ENCODE assay signal across 8 mouse cellular contexts in genomic region chr12:11336845-11337244, GRCm38 (mm10).
DNase-seq lines count a peak whose midpoint lies in the region; ATAC-seq and TF ChIP-seq lines count a peak whose summit lies in the region.

No protein-coding gene starts in this region.

- H3K4me1 ChIP-seq in hindbrain, embryonic 14.5 days (replicated peaks; ENCODE audit: control insufficient read depth, insufficient read depth, low read length), result no peaks in the 10 kb centered on the region
- no peaks in the 10 kb centered on the region for H3K4me1 ChIP-seq in hindbrain, embryonic 10.5 days (replicated peaks)

- no peak for TF ChIP-seq POLR2A in brain, embryonic 14.5 days (IDR thresholded peaks at IDR 0.05; ENCODE audit: borderline replicate concordance, extremely low read depth, insufficient read depth, insufficient read length, poor library complexity, severe bottlenecking)

- H3K27me3 ChIP-seq in hindbrain, embryonic 14.5 days (ENCODE audit: control insufficient read depth, insufficient read depth, low read length), result no peaks in the 10 kb centered on the region
- H3K27me3 ChIP-seq in hindbrain, embryonic 10.5 days (ENCODE audit: insufficient read depth, poor library complexity, severe bottlenecking), result no peaks in the 10 kb centered on the region

- no peaks in the 10 kb centered on the region for H3K9me3 ChIP-seq in hindbrain, embryonic 14.5 days (ENCODE audit: control insufficient read depth, low read length)
- no peaks in the 10 kb centered on the region for H3K9me3 ChIP-seq in hindbrain, embryonic 10.5 days

- no peak overlapping the region for H3K4me3 ChIP-seq in hindbrain, embryonic 14.5 days (replicated peaks; ENCODE audit: low read length)
- H3K4me3 ChIP-seq in hindbrain, embryonic 10.5 days, result no peak overlapping the region

- no peak overlapping the region for H3K27ac ChIP-seq in hindbrain, embryonic 14.5 days
- H3K27ac ChIP-seq in hindbrain, embryonic 10.5 days, result no peak overlapping the region

- no peaks in the 10 kb centered on the region for H3K36me3 ChIP-seq in hindbrain, embryonic 14.5 days (replicated peaks; ENCODE audit: control insufficient read depth, insufficient read depth)
- no peaks in the 10 kb centered on the region for H3K36me3 ChIP-seq in hindbrain, embryonic 10.5 days

- H3K9ac ChIP-seq in hindbrain, embryonic 14.5 days, result no peak overlapping the region

- peak; percentile 39; the same call in 1 of the 2 replicates for TF ChIP-seq CTCF in brain, embryonic 14.5 days (IDR thresholded peaks at IDR 0.05; ENCODE audit: borderline replicate concordance, extremely low read depth, insufficient read depth, insufficient read length)

- ATAC-seq in hindbrain, embryonic 14.5 days (ENCODE audit: low FRiP score), result no peak
- no peak for ATAC-seq in monocyte, adult 5-6 weeks (replicated peaks; ENCODE audit: insufficient number of reproducible peaks, low FRiP score, low TSS enrichment, poor library complexity, severe bottlenecking)

- H3K4me2 ChIP-seq in hindbrain, embryonic 14.5 days (replicated peaks), result no peak overlapping the region

- WGBS in hindbrain, embryonic 14.5 days, result 42% methylated on average over 4 of the region's 4 CpGs
- WGBS in hindbrain, embryonic 10.5 days, result 40% methylated on average over 4 of the region's 4 CpGs

- DNase-seq in hindbrain, embryonic 14.5 days (ENCODE audit: low spot score), result peak; percentile 69
- DNase-seq in hindbrain, embryonic 10.5 days (ENCODE audit: low spot score), result no peak
- peak; percentile 48 for DNase-seq in urinary bladder, postnatal 14 days (ENCODE audit: low spot score)
- DNase-seq in urinary bladder, adult 2 months (ENCODE audit: low spot score), result no peak
- DNase-seq in brain, embryonic 14.5 days (ENCODE audit: low read depth), result peak; percentile 69
- peak; percentile 63 for DNase-seq in heart, postnatal 4 days
- peak; percentile 61 for DNase-seq in lung, postnatal 10 days

Comparison
In these comparisons a context has a peak if more than half of its experiments do, and no peak if none do; other contexts are left out.
1. DNase-seq: peak in hindbrain, embryonic 14.5 days (single experiment), urinary bladder, postnatal 14 days (single experiment), brain, embryonic 14.5 days (single experiment), heart, postnatal 4 days (single experiment) and lung, postnatal 10 days (single experiment); none in hindbrain, embryonic 10.5 days (single experiment) and urinary bladder, adult 2 months (single experiment).